Comparison of ENCODE assay signal across 26 mouse cellular contexts in genomic region chr9:118392796-118393195, GRCm38 (mm10).
"Had no signal": no experiment of that assay in that cellular context is flagged by ENCODE, and none has a peak within 500 bp of the region (broad histone marks: within the 10 kb centered on the region; RNA-seq: fewer than 3 reads in every experiment).

No protein-coding gene starts in this region.

- H3K9me3 ChIP-seq: heart, embryonic 13.5 days; heart, embryonic 15.5 days; hindbrain, embryonic 13.5 days; hindbrain, embryonic 15.5 days; intestine, embryonic 15.5 days; limb, embryonic 13.5 days; limb, embryonic 15.5 days; liver, embryonic 12.5 days had no signal

- ATAC-seq: hindbrain, postnatal 0 days; inflammation-experienced regulatory T-cells, adult 6 months; intestine, embryonic 15.5 days; intestine, postnatal 0 days; liver, embryonic 12.5 days had no signal

- H3K27ac ChIP-seq: heart, adult 2 months; heart, embryonic 13.5 days; heart, embryonic 15.5 days; hindbrain, embryonic 13.5 days; hindbrain, embryonic 15.5 days; hindbrain, postnatal 0 days; intestine, embryonic 15.5 days; layer of hippocampus, adult 2 months; left cerebral cortex, adult 2 months; limb, embryonic 13.5 days; limb, embryonic 15.5 days; liver, embryonic 12.5 days; liver, embryonic 14.5 days had no signal

- H3K9ac ChIP-seq: heart, embryonic 13.5 days; heart, embryonic 15.5 days; hindbrain, embryonic 13.5 days; hindbrain, embryonic 15.5 days; intestine, embryonic 15.5 days; limb, embryonic 13.5 days; limb, embryonic 15.5 days; liver, embryonic 12.5 days; liver, embryonic 14.5 days had no signal

- H3K36me3 ChIP-seq: heart, embryonic 13.5 days; heart, embryonic 15.5 days; hindbrain, embryonic 13.5 days; hindbrain, embryonic 15.5 days; intestine, embryonic 15.5 days; limb, embryonic 13.5 days; limb, embryonic 15.5 days; liver, embryonic 12.5 days had no signal

- H3K4me2 ChIP-seq: heart, embryonic 11.5 days; heart, embryonic 13.5 days; heart, embryonic 15.5 days; hindbrain, embryonic 13.5 days; hindbrain, embryonic 15.5 days; intestine, embryonic 15.5 days; limb, embryonic 13.5 days; limb, embryonic 15.5 days; liver, embryonic 12.5 days had no signal

- H3K4me3 ChIP-seq: heart, adult 2 months; heart, embryonic 13.5 days; heart, embryonic 15.5 days; hindbrain, embryonic 13.5 days; hindbrain, embryonic 15.5 days; intestine, embryonic 15.5 days; layer of hippocampus, adult 2 months; left cerebral cortex, adult 2 months; limb, embryonic 13.5 days; limb, embryonic 15.5 days; liver, embryonic 12.5 days had no signal

- DNase-seq: gastrocnemius, postnatal 14 days; gastrocnemius, postnatal 36 days; heart, adult 11 months; heart, adult 2 months; heart, postnatal 14 days; heart, postnatal 36 days; kidney, adult 18-20 months; kidney, adult 8-10 months; kidney, postnatal 10 days; kidney, postnatal 25 days; kidney, postnatal 4 days had no signal

- H3K4me1 ChIP-seq: intestine, embryonic 15.5 days; liver, embryonic 12.5 days had no signal
